Comparison of ENCODE assay signal across 8 mouse cellular contexts in genomic region chr10:70245559-70245945, GRCm38 (mm10). TPM values are rescaled to one million over a fixed set of nuclear protein-coding genes. Genes with fewer than 3 reads are reported as not detected.
DNase-seq lines count a peak whose midpoint lies in the region; TF ChIP-seq lines count a peak whose summit lies in the region.

No protein-coding gene starts in this region.

- WGBS in cerebellum, adult 2 months, result 2% methylated on average over 16 of the region's 16 CpGs
- 4% methylated on average over 16 of the region's 16 CpGs for WGBS in spleen, adult 2 months
- 1% methylated on average over 16 of the region's 16 CpGs for WGBS in hindbrain, embryonic 10.5 days
- under 1% methylated on average over 16 of the region's 16 CpGs for WGBS in midbrain, embryonic 10.5 days

- no peaks in the 10 kb centered on the region; the same call in 1 of the 2 replicates for H3K4me1 ChIP-seq in cerebellum, adult 2 months (ENCODE audit: control insufficient read depth, insufficient read depth, low read length)
- H3K4me1 ChIP-seq in spleen, adult 2 months (ENCODE audit: control insufficient read depth, insufficient read depth, insufficient read length), result no peaks in the 10 kb centered on the region
- H3K4me1 ChIP-seq in hindbrain, embryonic 10.5 days (replicated peaks), result peaks cover 28% of the 10 kb centered on the region
- peaks cover 20% of the 10 kb centered on the region for H3K4me1 ChIP-seq in midbrain, embryonic 10.5 days

- H3K4me3 ChIP-seq in cerebellum, adult 2 months (replicated peaks; ENCODE audit: insufficient read depth, low read depth, low read length), result peak overlapping the region; percentile 65
- H3K4me3 ChIP-seq in spleen, adult 2 months (ENCODE audit: extremely low read depth, insufficient read depth, insufficient read length), result peak overlapping the region; percentile 32
- peak overlapping the region; percentile 75 for H3K4me3 ChIP-seq in hindbrain, embryonic 10.5 days
- peak overlapping the region; percentile 74 for H3K4me3 ChIP-seq in midbrain, embryonic 10.5 days

- no peaks in the 10 kb centered on the region for H3K36me3 ChIP-seq in spleen, adult 2 months (ENCODE audit: control insufficient read depth, insufficient read depth, low read length)
- H3K36me3 ChIP-seq in hindbrain, embryonic 10.5 days, result no peaks in the 10 kb centered on the region
- H3K36me3 ChIP-seq in midbrain, embryonic 10.5 days, result no peaks in the 10 kb centered on the region

- H3K9me3 ChIP-seq in hindbrain, embryonic 10.5 days, result no peaks in the 10 kb centered on the region
- no peaks in the 10 kb centered on the region for H3K9me3 ChIP-seq in midbrain, embryonic 10.5 days (replicated peaks)

- H3K27me3 ChIP-seq in cerebellum, adult 2 months (ENCODE audit: control insufficient read depth, insufficient read depth, low read length), result no peaks in the 10 kb centered on the region
- H3K27me3 ChIP-seq in spleen, adult 2 months (ENCODE audit: control insufficient read depth, insufficient read depth, low read length), result peaks cover 8% of the 10 kb centered on the region
- peaks cover 57% of the 10 kb centered on the region for H3K27me3 ChIP-seq in hindbrain, embryonic 10.5 days (ENCODE audit: insufficient read depth, poor library complexity, severe bottlenecking)
- H3K27me3 ChIP-seq in midbrain, embryonic 10.5 days (ENCODE audit: low read depth, poor library complexity, severe bottlenecking), result peaks cover 58% of the 10 kb centered on the region

- DNase-seq in cerebellum, adult 2 months, result peak; percentile 29 to 47
- no peak for DNase-seq in cerebellum, adult 9-10 months
- DNase-seq in spleen, adult 2 months (ENCODE audit: low read depth in 1 of 2, low spot score in 2 of 2), result no peak
- DNase-seq in spleen, adult 12 weeks (ENCODE audit: low spot score), result no peak
- DNase-seq in hindbrain, embryonic 10.5 days (ENCODE audit: low spot score), result peak; percentile 43
- no peak for DNase-seq in midbrain, embryonic 10.5 days (ENCODE audit: low spot score)
- no peak for DNase-seq in layer of hippocampus, postnatal 10 days (ENCODE audit: low spot score in 2 of 2)
- DNase-seq in layer of hippocampus, postnatal 36 days, result no peak

- no peak overlapping the region for H3K27ac ChIP-seq in cerebellum, adult 2 months (ENCODE audit: insufficient read depth, low read length)
- H3K27ac ChIP-seq in spleen, adult 2 months (ENCODE audit: insufficient read depth, low read length), result peak overlapping the region; percentile 34
- peak overlapping the region; percentile 86 for H3K27ac ChIP-seq in hindbrain, embryonic 10.5 days
- peak overlapping the region; percentile 81 for H3K27ac ChIP-seq in midbrain, embryonic 10.5 days (replicated peaks)

- no peak for TF ChIP-seq POLR2A in cerebellum, adult 2 months (IDR thresholded peaks at IDR 0.05; ENCODE audit: borderline replicate concordance, insufficient read depth, low read length)
- TF ChIP-seq POLR2A in spleen, adult 2 months (IDR thresholded peaks at IDR 0.05; ENCODE audit: low read depth, low read length), result no peak

- TF ChIP-seq CTCF in cerebellum, adult 2 months (IDR thresholded peaks at IDR 0.05; ENCODE audit: borderline replicate concordance, insufficient read depth, low read depth, low read length), result no peak
- TF ChIP-seq CTCF in spleen, adult 2 months (IDR thresholded peaks at IDR 0.05; ENCODE audit: extremely low read depth, insufficient read depth, insufficient read length, insufficient replicate concordance), result no peak

RNA-seq across cellular contexts. Expression of gene Slc16a9, which starts 0.7 kb away (rescaled TPM):
- polyA plus RNA-seq in cerebellum, adult 2 months (2012; rRNA removed), result 3.7 and 4.5 TPM in 2 replicates
- 6.4 and 6.8 TPM in 2 replicates for polyA plus RNA-seq in spleen, adult 2 months (2012; rRNA removed)
- 0.40 and 0.58 TPM in 2 replicates for polyA plus RNA-seq in hindbrain, embryonic 10.5 days (2016; fragmentation: Nextera tagmentation; extraction: Ambion mirVana)
- polyA plus RNA-seq in midbrain, embryonic 10.5 days (2016; fragmentation: Nextera tagmentation; extraction: Ambion mirVana), result 0.25 and 0.36 TPM in 2 replicates
- total RNA-seq in layer of hippocampus, postnatal 10 days (2021), result 1 to 10 TPM; 3.1 to 3.7 TPM
- total RNA-seq in layer of hippocampus, postnatal 36 days (2021), result 1 to 10 TPM; 1.2 to 2.0 TPM

RNA-seq across cellular contexts. Expression of gene Mrln, which starts 41.1 kb away (rescaled TPM):
- 13.1 and 16.3 TPM in 2 replicates for polyA plus RNA-seq in cerebellum, adult 2 months (2012; rRNA removed)
- polyA plus RNA-seq in spleen, adult 2 months (2012; rRNA removed), result not detected in 2 replicates
- polyA plus RNA-seq in hindbrain, embryonic 10.5 days (2016; fragmentation: Nextera tagmentation; extraction: Ambion mirVana), result 0.71 and 1.2 TPM in 2 replicates
- polyA plus RNA-seq in midbrain, embryonic 10.5 days (2016; fragmentation: Nextera tagmentation; extraction: Ambion mirVana), result 0.50 and 0.53 TPM in 2 replicates
- 1 to 10 TPM in 1 of 2 experiments, not detected in 1; 1.6 TPM for total RNA-seq in layer of hippocampus, postnatal 10 days (2021)
- total RNA-seq in layer of hippocampus, postnatal 36 days (2021), result 1 to 10 TPM in 1 of 2 experiments, not detected in 1; 1.0 TPM

Comparison
In these comparisons a context has a peak if more than half of its experiments do, and no peak if none do; other contexts are left out.
1. DNase-seq: peak in cerebellum, adult 2 months (2 of 2) and hindbrain, embryonic 10.5 days (single experiment); none in cerebellum, adult 9-10 months (single experiment), spleen, adult 2 months (0 of 2), spleen, adult 12 weeks (single experiment), midbrain, embryonic 10.5 days (single experiment), layer of hippocampus, postnatal 10 days (0 of 2) and layer of hippocampus, postnatal 36 days (0 of 2).
2. Peak in every context shown above with its lines, with median percentiles within 50 percentile points of each other: H3K4me3 ChIP-seq.